Mouse (Mus musculus): Measurements from ENCODE around the gene Tle3. TPM values are rescaled to one million over a fixed set of nuclear protein-coding genes. Genes with fewer than 3 reads are reported as not detected.

Tle3 gene
- polyA plus RNA-seq, 1 experiment from 2014 or later: 36.7 TPM

- Histone ChIP-seq H3K4me1 (replicated peaks; ENCODE audit: control insufficient read depth, insufficient read depth, low read length) (peaks cover 4% of the 10 kb centered on the region; the same call in 1 of the 2 replicates), H3K9ac (ENCODE audit: low read depth, low read length) (no peak overlapping the region), H3K4me2 (replicated peaks; ENCODE audit: low read depth, low read length) (no peak overlapping the region), H3K36me3 (ENCODE audit: control insufficient read depth, insufficient read depth, low read length) (no peaks in the 10 kb centered on the region), H3K27ac (ENCODE audit: low read depth, low read length) (no peak overlapping the region), H3K4me3 (ENCODE audit: low read depth, low read length) (no peak overlapping the region), H3K27me3 (ENCODE audit: control insufficient read depth, insufficient read depth, low read length) (peaks cover 3% of the 10 kb centered on the region; the same call in 1 of the 2 replicates), H3K9me3 (ENCODE audit: control insufficient read depth, low read length) (no peaks in the 10 kb centered on the region; the same call in 1 of the 2 replicates)
- WGBS: 56% methylated on average over 4 of the region's 4 CpGs
- no peak for DNase-seq (ENCODE audit: low spot score)
- ATAC-seq (ENCODE audit: low FRiP score): no peak
Observed at GRCm38 (mm10) chr9:61461859-61462258, 89.7 kb downstream of the Tle3 start.

GRCm38 (mm10) chr9:61467436-61467835 is 95.3 kb downstream of the Tle3 start:
- DNase-seq (ENCODE audit: low spot score) (no peak), ATAC-seq (ENCODE audit: low FRiP score) (no peak)
- Histone ChIP-seq H3K4me3 (ENCODE audit: low read depth, low read length) (no peak overlapping the region), H3K9ac (ENCODE audit: low read depth, low read length) (no peak overlapping the region), H3K9me3 (ENCODE audit: control insufficient read depth, low read length) (no peaks in the 10 kb centered on the region; the same call in 1 of the 2 replicates), H3K4me1 (replicated peaks; ENCODE audit: control insufficient read depth, insufficient read depth, low read length) (peaks cover 14% of the 10 kb centered on the region), H3K27me3 (ENCODE audit: control insufficient read depth, insufficient read depth, low read length) (no peaks in the 10 kb centered on the region), H3K4me2 (replicated peaks; ENCODE audit: low read depth, low read length) (no peak overlapping the region), H3K27ac (ENCODE audit: low read depth, low read length) (0 out of 2 replicates have a peak overlapping the region, but pooled peaks have one; percentile 40), H3K36me3 (ENCODE audit: control insufficient read depth, insufficient read depth, low read length) (no peaks in the 10 kb centered on the region)
- WGBS: 94% methylated on average over 3 of the region's 3 CpGs

All from hindbrain, embryonic 11.5 days (tissue).